Mouse (Mus musculus) heart, adult 2 months (tissue): ENCODE results near the gene Olfr1176.

Experiments used
- CTCF ChIP-seq: fragments of 200-600 bp; IDR thresholded peaks from 2 replicates; pipeline ENCODE4 v1.8.1; 2022; ENCODE audit warnings: antibody characterized with exemption, mild to moderate bottlenecking, moderate library complexity
- POLR2A ChIP-seq: fragments of 200-500 bp; IDR thresholded peaks from 2 replicates; pipeline ENCODE4 v1.6.1; 2011; ENCODE audit warnings: mild to moderate bottlenecking, low read depth, low read length, control low read depth; ENCODE audit not compliant: insufficient read depth

DNA sequence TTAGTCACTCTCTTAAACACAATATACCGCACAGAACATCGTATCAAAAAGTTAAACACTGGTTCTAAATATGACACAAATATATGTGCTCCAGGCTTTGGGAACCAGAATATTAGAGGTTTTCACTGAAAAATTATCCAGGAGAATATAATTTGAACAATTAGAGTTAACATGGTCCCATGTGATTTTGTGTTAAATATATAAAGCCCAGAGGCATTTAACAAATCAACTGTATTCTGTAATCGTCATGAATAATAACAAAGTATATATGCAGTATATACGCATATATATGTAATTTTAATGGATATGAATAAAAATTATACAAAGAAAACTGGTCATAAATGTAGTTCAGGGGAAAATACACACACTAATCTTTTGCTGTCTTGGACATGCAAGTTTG, 21.5 kb upstream of the Olfr1176 start, which contains the start of gene Olfr1174-ps:
- TF ChIP-seq CTCF (no peak), POLR2A (no peak)
